Mouse (Mus musculus): ENCODE data around the gene Pink1.

- TF ChIP-seq CTCF (IDR thresholded peaks at IDR 0.05; ENCODE audit: insufficient read depth, low read depth, low read length) (no peak), POLR2A (IDR thresholded peaks at IDR 0.05; ENCODE audit: insufficient read depth, low read depth, low read length) (no peak)
These were observed 27.5 kb upstream of the Pink1 start for GRCm38 (mm10) chr4:138353438-138354171.

Data from olfactory bulb, adult 2 months (tissue).